Mouse (Mus musculus) thymus, adult 18-20 months (tissue): ENCODE results near the gene Tceal1.
A peak's percentile ranks its signal among the peaks of the same experiment; 100 is the strongest.
"Not testable (repeated sequence)": the region's sequence is repeated elsewhere in the genome, so short reads cannot be mapped to it uniquely, and the experiment has no call there.

Source experiments
- DNase-seq, 2 experiments: peaks; one replicate each; pipeline ENCODE4 v3.0.0; 2022; ENCODE audit warnings: mixed read lengths in 2 of 2

Tceal1 gene

GRCm38 (mm10) chrX:136707446-136708167, at the start of gene Tceal1:
Gene Tceal1 (plus strand): TSS chrX:136707982.
- no peak for DNase-seq

- DNase-seq, result no peak
Observed at GRCm38 (mm10) chrX:136666281-136666706, 41.5 kb upstream of the Tceal1 start.

GRCm38 (mm10) chrX:136666762-136667464, 40.9 kb upstream of the Tceal1 start:
- DNase-seq, result not testable (repeated sequence)

- DNase-seq, result no peak
Observed at GRCm38 (mm10) chrX:136668794-136669193, 39.0 kb upstream of the Tceal1 start.

- no peak for DNase-seq
Observed at GRCm38 (mm10) chrX:136680989-136681388, 26.8 kb upstream of the Tceal1 start.

GRCm38 (mm10) chrX:136691606-136692293, 16.0 kb upstream of the Tceal1 start:
- not testable (repeated sequence) for DNase-seq

- DNase-seq, result no peak
Observed at GRCm38 (mm10) chrX:136692294-136692675, 15.5 kb upstream of the Tceal1 start.

- no peak for DNase-seq
Observed at GRCm38 (mm10) chrX:136693196-136693595, 14.6 kb upstream of the Tceal1 start.

GRCm38 (mm10) chrX:136708168-136708681, 443 bp downstream of the Tceal1 start:
- DNase-seq, result peak; percentile 1 to 10

GRCm38 (mm10) chrX:136708782-136709181, 1.0 kb downstream of the Tceal1 start:
- no peak for DNase-seq

GRCm38 (mm10) chrX:136714742-136715474, 7.1 kb downstream of the Tceal1 start:
- not testable (repeated sequence) for DNase-seq

- no peak for DNase-seq
Observed at GRCm38 (mm10) chrX:136732016-136732415, 24.2 kb downstream of the Tceal1 start.

GRCm38 (mm10) chrX:136740087-136740790, 32.5 kb downstream of the Tceal1 start:
- no peak for DNase-seq

- DNase-seq, result peak; percentile 87 to 94
Observed at GRCm38 (mm10) chrX:136740791-136741650, 33.2 kb downstream of the Tceal1 start.

- DNase-seq, result peak; percentile 63 to 74
Observed at GRCm38 (mm10) chrX:136741651-136742201, 33.9 kb downstream of the Tceal1 start.

- DNase-seq, result peak in 1 of 2 experiments; percentile 14
Observed at GRCm38 (mm10) chrX:136742241-136742640, 34.5 kb downstream of the Tceal1 start.

GRCm38 (mm10) chrX:136742661-136743103, 34.9 kb downstream of the Tceal1 start:
- DNase-seq, result peak in 1 of 2 experiments; percentile 23

- DNase-seq, result no peak
Observed at GRCm38 (mm10) chrX:136743459-136743858, 35.7 kb downstream of the Tceal1 start, which contains the start of gene Morf4l2. Gene Morf4l2 (minus strand): TSS chrX:136743690.

- no peak for DNase-seq
Observed at GRCm38 (mm10) chrX:136744663-136745062, 36.9 kb downstream of the Tceal1 start.

GRCm38 (mm10) chrX:136749329-136749728, 41.5 kb downstream of the Tceal1 start:
- DNase-seq, result no peak
